Mouse (Mus musculus): Measurements from ENCODE around the gene Atm. TPM values are rescaled to one million over a fixed set of nuclear protein-coding genes. Genes with fewer than 3 reads are reported as not detected.

Atm gene
- total and polyA plus RNA-seq, 3 experiments = 1.4 to 77.4 (median 51.8) TPM

DNA sequence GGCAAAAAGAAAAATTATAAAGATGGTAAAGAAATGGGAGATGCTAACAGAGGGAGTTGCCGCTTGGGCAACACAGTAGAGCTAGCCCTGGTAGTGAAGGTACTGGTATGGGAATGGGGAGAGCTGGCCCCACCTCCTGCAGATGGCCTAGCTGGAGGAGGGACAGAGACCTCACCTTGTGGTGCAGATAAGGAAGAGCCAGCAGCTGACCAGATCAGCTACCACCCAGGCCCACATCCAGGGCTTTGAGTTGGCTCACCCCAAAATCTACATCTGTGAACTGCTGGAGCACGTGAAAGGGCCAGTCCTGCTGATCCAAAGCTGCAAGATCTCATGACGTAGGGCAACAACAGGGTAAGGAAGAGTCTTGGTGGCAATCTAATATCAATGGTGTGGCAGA is 109.8 kb downstream of the Atm start:
- no peak for TF ChIP-seq GATA2 (IDR thresholded peaks at IDR 0.05; ENCODE audit: borderline replicate concordance, low read depth, low read length)
- no peak for TF ChIP-seq GATA1 (IDR thresholded peaks at IDR 0.05; ENCODE audit: borderline replicate concordance, low read length)
- TF ChIP-seq POLR2AphosphoS5 (IDR thresholded peaks at IDR 0.05; ENCODE audit: insufficient replicate concordance, low read depth, low read length) = no peak
- TF ChIP-seq CTCF (IDR thresholded peaks at IDR 0.05; ENCODE audit: low read depth, low read length) = no peak
- TF ChIP-seq TAL1 (conservative IDR thresholded peaks at IDR 0.05; ENCODE audit: low read depth, low read length) = no peak
- Histone ChIP-seq H3K9me3 (replicated peaks) (no peaks in the 10 kb centered on the region), H3K4me3 (ENCODE audit: low read depth, low read length) (no peak overlapping the region), H3K36me3 (replicated peaks) (no peaks in the 10 kb centered on the region), H3K4me1 (ENCODE audit: insufficient read depth, low read depth, low read length) (peaks cover 2% of the 10 kb centered on the region; the same call in 1 of the 2 replicates), H3K27me3 (ENCODE audit: insufficient read depth, low read length) (peaks cover 28% of the 10 kb centered on the region)
- ATAC-seq (ENCODE audit: extremely low read depth, insufficient number of reproducible peaks, low FRiP score, poor library complexity, severe bottlenecking) (no peak), DNase-seq (ENCODE audit: low spot score) (no peak)

DNA sequence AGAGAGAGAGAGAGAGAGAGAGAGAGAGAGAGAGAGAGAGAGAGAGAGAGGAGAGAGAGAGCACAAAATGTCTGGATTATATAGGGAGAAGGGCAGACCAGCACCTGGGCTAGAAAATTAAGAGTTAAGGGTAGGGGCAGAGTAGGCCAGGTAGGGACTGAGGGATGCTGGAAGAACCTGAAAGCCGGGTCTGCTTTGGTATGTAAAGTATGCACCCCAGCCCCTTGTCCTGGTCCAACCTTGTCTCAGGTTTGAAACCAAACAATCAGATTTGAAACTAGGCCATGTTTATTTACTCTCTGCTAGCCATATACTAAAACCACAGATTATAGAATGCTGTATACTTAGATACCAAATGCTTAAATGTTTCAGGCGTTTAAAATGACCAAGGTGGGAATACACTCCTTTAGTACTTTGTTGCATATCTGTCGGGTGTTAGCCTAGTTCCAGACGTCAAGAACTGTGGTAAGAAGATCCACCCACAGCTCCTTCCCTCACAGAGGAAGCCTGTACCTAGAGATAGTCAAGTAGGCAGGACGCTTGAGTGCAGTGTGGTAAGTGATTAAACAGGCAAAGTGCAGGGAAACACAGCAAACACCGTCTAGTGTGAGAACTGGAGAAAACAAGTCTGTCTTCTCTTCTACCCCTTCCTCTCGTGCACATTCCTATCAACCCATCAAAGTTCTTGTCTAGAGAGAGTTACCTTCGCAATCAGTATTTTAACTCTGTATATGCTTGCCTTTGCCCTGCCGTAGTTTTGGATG is 114.2 kb downstream of the Atm start:
- H3K9me3 ChIP-seq (replicated peaks) = no peaks in the 10 kb centered on the region
- DNase-seq (ENCODE audit: low spot score) (no peak), ATAC-seq (ENCODE audit: extremely low read depth, insufficient number of reproducible peaks, low FRiP score, poor library complexity, severe bottlenecking) (no peak)
- TF ChIP-seq POLR2AphosphoS5 (IDR thresholded peaks at IDR 0.05; ENCODE audit: insufficient replicate concordance, low read depth, low read length) (no peak), GATA1 (IDR thresholded peaks at IDR 0.05; ENCODE audit: borderline replicate concordance, low read length) (no peak)
- peaks cover 30% of the 10 kb centered on the region for H3K27me3 ChIP-seq (ENCODE audit: insufficient read depth, low read length)
- H3K4me3 ChIP-seq (ENCODE audit: low read depth, low read length) = no peak overlapping the region
- no peaks in the 10 kb centered on the region for H3K36me3 ChIP-seq (replicated peaks)
- H3K4me1 ChIP-seq (ENCODE audit: insufficient read depth, low read depth, low read length) = peaks cover 2% of the 10 kb centered on the region; the same call in 1 of the 2 replicates

DNA sequence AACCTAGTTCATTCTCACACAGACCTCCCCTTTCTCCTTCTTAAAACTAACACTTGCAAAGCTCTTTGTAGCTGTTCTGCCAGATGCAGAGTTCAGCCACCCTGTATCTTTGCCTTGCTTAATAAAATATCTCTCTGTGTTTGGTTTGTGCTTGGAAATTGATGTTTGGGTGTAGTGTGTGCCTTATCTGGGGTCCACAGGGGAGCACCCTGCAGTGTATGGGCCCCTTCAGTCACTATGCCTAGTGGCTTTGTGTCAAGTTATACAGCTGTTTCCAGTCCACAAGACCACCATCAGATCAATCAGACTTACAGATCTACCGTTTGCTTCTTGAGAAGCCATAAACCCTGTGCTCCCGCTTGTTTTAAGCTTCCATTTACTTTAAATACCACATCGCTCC is 127.1 kb downstream of the Atm start:
- Histone ChIP-seq H3K4me1 (ENCODE audit: insufficient read depth, low read depth, low read length) (no peaks in the 10 kb centered on the region), H3K4me3 (ENCODE audit: low read depth, low read length) (no peak overlapping the region), H3K9me3 (replicated peaks) (no peaks in the 10 kb centered on the region), H3K36me3 (replicated peaks) (no peaks in the 10 kb centered on the region), H3K27me3 (ENCODE audit: insufficient read depth, low read length) (peaks cover 11% of the 10 kb centered on the region)
- ATAC-seq (ENCODE audit: extremely low read depth, insufficient number of reproducible peaks, low FRiP score, poor library complexity, severe bottlenecking) (no peak), DNase-seq (ENCODE audit: low spot score) (no peak)
- no peak for TF ChIP-seq POLR2AphosphoS5 (IDR thresholded peaks at IDR 0.05; ENCODE audit: insufficient replicate concordance, low read depth, low read length)
- no peak for TF ChIP-seq GATA2 (IDR thresholded peaks at IDR 0.05; ENCODE audit: borderline replicate concordance, low read depth, low read length)
- no peak for TF ChIP-seq TAL1 (conservative IDR thresholded peaks at IDR 0.05; ENCODE audit: low read depth, low read length)
- TF ChIP-seq GATA1 (IDR thresholded peaks at IDR 0.05; ENCODE audit: borderline replicate concordance, low read length) = no peak
- TF ChIP-seq CTCF (IDR thresholded peaks at IDR 0.05; ENCODE audit: low read depth, low read length) = no peak

DNA sequence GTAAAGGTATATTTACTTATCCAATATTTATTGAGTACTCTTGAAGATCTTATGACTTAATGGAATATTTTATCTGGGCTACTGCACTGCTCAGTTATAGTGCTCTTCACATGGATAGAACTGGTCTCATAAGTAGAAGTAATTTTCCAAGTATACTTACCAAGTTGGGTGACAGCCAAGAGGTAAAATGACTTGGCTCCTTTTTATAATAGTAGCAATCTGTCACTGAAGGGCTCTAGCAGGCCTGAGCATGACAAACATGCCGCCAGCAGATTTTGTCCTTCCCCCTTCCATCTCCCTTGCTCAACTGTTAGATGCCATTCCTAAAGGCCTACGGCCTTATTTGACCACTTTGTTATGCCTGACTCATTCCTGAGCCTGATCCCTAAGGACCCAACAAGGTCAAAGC is 127.6 kb downstream of the Atm start:
- no peak overlapping the region for H3K4me3 ChIP-seq (ENCODE audit: low read depth, low read length)
- H3K4me1 ChIP-seq (ENCODE audit: insufficient read depth, low read depth, low read length) = no peaks in the 10 kb centered on the region
- no peaks in the 10 kb centered on the region for H3K36me3 ChIP-seq (replicated peaks)
- DNase-seq (ENCODE audit: low spot score) = no peak
- H3K27me3 ChIP-seq (ENCODE audit: insufficient read depth, low read length) = peaks cover 11% of the 10 kb centered on the region
- TF ChIP-seq CTCF (IDR thresholded peaks at IDR 0.05; ENCODE audit: low read depth, low read length) (no peak), TAL1 (conservative IDR thresholded peaks at IDR 0.05; ENCODE audit: low read depth, low read length) (no peak), GATA2 (IDR thresholded peaks at IDR 0.05; ENCODE audit: borderline replicate concordance, low read depth, low read length) (no peak), POLR2AphosphoS5 (IDR thresholded peaks at IDR 0.05; ENCODE audit: insufficient replicate concordance, low read depth, low read length) (no peak), GATA1 (IDR thresholded peaks at IDR 0.05; ENCODE audit: borderline replicate concordance, low read length) (no peak)
- ATAC-seq (ENCODE audit: extremely low read depth, insufficient number of reproducible peaks, low FRiP score, poor library complexity, severe bottlenecking) = no peak
- H3K9me3 ChIP-seq (replicated peaks) = no peaks in the 10 kb centered on the region

GRCm38 (mm10) chr9:53408548-53408947 is 128.0 kb downstream of the Atm start:
- ATAC-seq (ENCODE audit: extremely low read depth, insufficient number of reproducible peaks, low FRiP score, poor library complexity, severe bottlenecking) (no peak), DNase-seq (ENCODE audit: low spot score) (no peak)
- Histone ChIP-seq H3K36me3 (replicated peaks) (no peaks in the 10 kb centered on the region), H3K27me3 (ENCODE audit: insufficient read depth, low read length) (peaks cover 8% of the 10 kb centered on the region), H3K4me3 (ENCODE audit: low read depth, low read length) (no peak overlapping the region), H3K4me1 (ENCODE audit: insufficient read depth, low read depth, low read length) (no peaks in the 10 kb centered on the region), H3K9me3 (replicated peaks) (no peaks in the 10 kb centered on the region)
- TF ChIP-seq POLR2AphosphoS5 (IDR thresholded peaks at IDR 0.05; ENCODE audit: insufficient replicate concordance, low read depth, low read length) (no peak), CTCF (IDR thresholded peaks at IDR 0.05; ENCODE audit: low read depth, low read length) (no peak), GATA2 (IDR thresholded peaks at IDR 0.05; ENCODE audit: borderline replicate concordance, low read depth, low read length) (no peak), TAL1 (conservative IDR thresholded peaks at IDR 0.05; ENCODE audit: low read depth, low read length) (no peak), GATA1 (IDR thresholded peaks at IDR 0.05; ENCODE audit: borderline replicate concordance, low read length) (no peak)

DNA sequence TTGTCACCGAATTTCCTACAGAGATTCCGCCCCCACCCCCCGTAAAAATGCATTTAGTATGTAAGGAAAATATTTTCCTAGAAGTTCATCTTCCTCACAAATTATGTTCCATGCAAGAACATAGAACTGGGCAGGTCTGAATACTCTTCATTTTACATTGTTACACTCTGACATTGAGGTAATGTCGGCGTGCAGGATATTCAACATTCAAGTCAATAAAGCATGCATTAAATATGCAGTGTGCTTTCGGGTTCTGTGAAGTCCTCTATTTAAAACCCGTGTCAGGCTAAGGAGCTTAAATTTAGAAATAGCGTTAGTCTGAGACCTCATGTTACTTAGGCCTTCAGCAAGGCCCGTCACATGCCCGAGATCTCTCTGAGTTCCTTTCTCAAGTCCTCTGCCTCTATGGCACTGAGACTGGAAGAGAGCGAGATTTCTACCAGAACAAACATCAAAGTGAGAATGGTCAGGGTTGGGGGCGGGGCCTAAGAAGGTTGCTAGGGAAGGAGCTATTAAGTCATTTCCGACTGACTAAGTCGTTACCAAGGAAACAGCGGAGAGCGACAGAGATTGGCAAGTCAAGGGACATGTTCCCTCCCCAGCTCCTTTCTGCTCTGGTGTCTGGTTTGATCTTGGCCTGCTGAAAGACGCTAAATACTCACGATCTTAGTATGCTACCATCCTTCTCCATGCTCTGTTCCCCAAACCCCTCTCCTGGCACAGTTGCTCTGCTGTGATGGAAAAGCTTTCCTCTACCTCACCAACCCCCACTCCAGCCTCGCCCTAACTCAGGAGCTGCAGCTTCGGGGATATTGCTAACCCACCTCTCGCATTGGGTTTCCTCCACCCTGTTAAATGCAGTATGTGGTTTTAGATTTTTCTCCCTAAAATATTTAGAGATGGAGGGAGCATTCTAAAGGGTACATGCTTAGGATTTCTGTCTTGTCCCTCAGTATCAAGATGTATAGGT is 131.5 kb downstream of the Atm start:
- ATAC-seq (ENCODE audit: extremely low read depth, insufficient number of reproducible peaks, low FRiP score, poor library complexity, severe bottlenecking) (no peak), DNase-seq (ENCODE audit: low spot score) (no peak)
- Histone ChIP-seq H3K9me3 (replicated peaks) (no peaks in the 10 kb centered on the region), H3K4me1 (ENCODE audit: insufficient read depth, low read depth, low read length) (no peaks in the 10 kb centered on the region), H3K4me3 (ENCODE audit: low read depth, low read length) (no peak overlapping the region), H3K36me3 (replicated peaks) (no peaks in the 10 kb centered on the region), H3K27me3 (ENCODE audit: insufficient read depth, low read length) (peaks cover 11% of the 10 kb centered on the region)
- TF ChIP-seq GATA2 (IDR thresholded peaks at IDR 0.05; ENCODE audit: borderline replicate concordance, low read depth, low read length) = no peak
- no peak for TF ChIP-seq GATA1 (IDR thresholded peaks at IDR 0.05; ENCODE audit: borderline replicate concordance, low read length)
- TF ChIP-seq CTCF (IDR thresholded peaks at IDR 0.05; ENCODE audit: low read depth, low read length) = no peak
- TF ChIP-seq TAL1 (conservative IDR thresholded peaks at IDR 0.05; ENCODE audit: low read depth, low read length) = no peak
- no peak for TF ChIP-seq POLR2AphosphoS5 (IDR thresholded peaks at IDR 0.05; ENCODE audit: insufficient replicate concordance, low read depth, low read length)

Measured in G1E (cell line).